Mouse (Mus musculus): ENCODE data around the gene Tcerg1l. TPM values are rescaled to one million over a fixed set of nuclear protein-coding genes. Genes with fewer than 3 reads are reported as not detected.

Tcerg1l gene
- polyA plus RNA-seq, 1 experiment: not detected

DNA sequence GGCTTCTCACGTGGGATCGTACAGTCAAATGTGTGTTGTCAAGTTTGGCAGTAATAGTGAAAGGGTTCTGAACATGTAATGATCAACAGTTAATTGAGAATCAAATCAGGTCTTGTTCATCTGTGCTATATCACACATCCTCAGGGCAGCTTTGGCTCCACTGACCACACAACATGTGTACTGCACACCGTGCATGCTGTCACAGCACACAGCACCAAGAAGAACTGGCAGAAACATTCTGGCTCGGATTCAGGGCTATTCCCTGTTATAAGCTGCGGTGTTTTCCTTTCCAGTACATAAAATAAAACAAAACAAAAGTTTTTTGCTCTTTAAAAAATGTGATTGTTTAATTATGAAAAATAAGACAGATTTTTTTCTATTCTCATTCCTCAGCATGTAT, 213.3 kb downstream of the Tcerg1l start:
- Histone ChIP-seq H3K27me3 (ENCODE audit: control insufficient read depth) (no peaks in the 10 kb centered on the region), H3K9me3 (ENCODE audit: control insufficient read depth, low read length) (no peaks in the 10 kb centered on the region), H3K4me1 (ENCODE audit: control insufficient read depth) (no peaks in the 10 kb centered on the region), H3K4me3 (replicated peaks) (no peak overlapping the region), H3K36me3 (ENCODE audit: control insufficient read depth) (no peaks in the 10 kb centered on the region)
- TF ChIP-seq TAL1 (IDR thresholded peaks at IDR 0.05; ENCODE audit: low read length) (no peak), GATA1 (IDR thresholded peaks at IDR 0.05; ENCODE audit: low read length) (no peak)

GRCm38 (mm10) chr7:138182216-138182615, 215.3 kb downstream of the Tcerg1l start:
- H3K4me1 ChIP-seq (ENCODE audit: control insufficient read depth): no peaks in the 10 kb centered on the region
- no peak for TF ChIP-seq TAL1 (IDR thresholded peaks at IDR 0.05; ENCODE audit: low read length)
- no peak for TF ChIP-seq GATA1 (IDR thresholded peaks at IDR 0.05; ENCODE audit: low read length)
- no peak overlapping the region for H3K4me3 ChIP-seq (replicated peaks)
- H3K9me3 ChIP-seq (ENCODE audit: control insufficient read depth, low read length): no peaks in the 10 kb centered on the region; the same call in 1 of the 2 replicates
- H3K27me3 ChIP-seq (ENCODE audit: control insufficient read depth): no peaks in the 10 kb centered on the region
- no peaks in the 10 kb centered on the region for H3K36me3 ChIP-seq (ENCODE audit: control insufficient read depth)

DNA sequence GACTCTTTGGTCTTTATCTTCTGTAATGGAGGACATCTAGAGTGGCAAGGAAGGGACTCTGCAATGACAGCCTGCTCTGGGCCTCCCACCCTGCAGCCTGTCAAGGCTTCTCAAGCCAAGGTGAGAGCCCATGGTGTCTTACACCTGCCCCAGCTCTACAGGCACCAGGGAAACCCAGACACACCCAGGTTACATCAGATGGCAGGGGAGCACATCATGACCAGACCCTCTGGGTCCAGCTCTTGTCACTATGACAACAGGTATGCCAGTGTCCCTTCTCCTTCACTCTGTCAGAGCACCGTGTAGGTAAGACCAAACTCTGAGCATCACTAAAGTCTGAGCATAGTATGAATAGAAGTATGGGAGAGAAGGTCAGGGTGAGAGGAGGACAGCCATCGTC, 218.9 kb downstream of the Tcerg1l start:
- H3K36me3 ChIP-seq (ENCODE audit: control insufficient read depth): no peaks in the 10 kb centered on the region
- H3K9me3 ChIP-seq (ENCODE audit: control insufficient read depth, low read length): peaks cover 7% of the 10 kb centered on the region
- TF ChIP-seq TAL1 (IDR thresholded peaks at IDR 0.05; ENCODE audit: low read length): no peak
- no peak for TF ChIP-seq GATA1 (IDR thresholded peaks at IDR 0.05; ENCODE audit: low read length)
- H3K27me3 ChIP-seq (ENCODE audit: control insufficient read depth): no peaks in the 10 kb centered on the region
- no peaks in the 10 kb centered on the region for H3K4me1 ChIP-seq (ENCODE audit: control insufficient read depth)
- no peak overlapping the region for H3K4me3 ChIP-seq (replicated peaks)

DNA sequence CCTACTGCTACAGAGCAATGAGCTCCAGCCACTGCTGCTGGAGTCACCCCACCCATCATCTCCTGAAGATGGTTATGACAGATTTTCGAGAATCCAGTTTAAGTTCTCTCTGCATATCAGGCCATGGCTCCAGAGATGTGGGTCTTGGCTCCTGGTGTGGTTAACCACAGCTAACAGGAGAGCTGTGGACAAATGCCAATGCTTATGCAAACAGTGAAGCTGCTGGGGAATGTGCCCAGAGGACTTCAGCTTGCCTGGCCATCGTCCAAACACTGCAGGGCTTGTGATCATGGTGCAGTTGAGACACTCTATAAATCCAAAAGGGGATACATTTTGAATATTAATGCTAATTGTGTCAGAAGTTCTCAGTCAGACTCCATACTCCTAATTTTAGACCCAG, 221.5 kb downstream of the Tcerg1l start:
- Histone ChIP-seq H3K4me1 (ENCODE audit: control insufficient read depth) (no peaks in the 10 kb centered on the region), H3K4me3 (replicated peaks) (no peak overlapping the region), H3K36me3 (ENCODE audit: control insufficient read depth) (no peaks in the 10 kb centered on the region), H3K9me3 (ENCODE audit: control insufficient read depth, low read length) (peaks cover 7% of the 10 kb centered on the region), H3K27me3 (ENCODE audit: control insufficient read depth) (no peaks in the 10 kb centered on the region)
- TF ChIP-seq TAL1 (IDR thresholded peaks at IDR 0.05; ENCODE audit: low read length) (no peak), GATA1 (IDR thresholded peaks at IDR 0.05; ENCODE audit: low read length) (no peak)

- Histone ChIP-seq H3K27me3 (ENCODE audit: control insufficient read depth) (no peaks in the 10 kb centered on the region), H3K4me3 (replicated peaks) (no peak overlapping the region), H3K9me3 (ENCODE audit: control insufficient read depth, low read length) (peaks cover 4% of the 10 kb centered on the region; the same call in 1 of the 2 replicates), H3K4me1 (ENCODE audit: control insufficient read depth) (no peaks in the 10 kb centered on the region), H3K36me3 (ENCODE audit: control insufficient read depth) (no peaks in the 10 kb centered on the region)
- no peak for TF ChIP-seq TAL1 (IDR thresholded peaks at IDR 0.05; ENCODE audit: low read length)
- TF ChIP-seq GATA1 (IDR thresholded peaks at IDR 0.05; ENCODE audit: low read length): no peak
These were observed 227.1 kb downstream of the Tcerg1l start for GRCm38 (mm10) chr7:138170389-138170788.
